Mouse (Mus musculus) urinary bladder, postnatal 10 days (tissue): ENCODE measurements at regions not wholly inside any gene's neighbourhood (a gene's known extent, or its start where the extent isn't known, plus 50 kb on each side); places are given as distances from the start of the nearest gene placed in this dataset.

Experiments
- DNase-seq: peaks from one replicate; pipeline ENCODE4 v3.0.0; 2022; ENCODE audit warnings: low spot score

DNA sequence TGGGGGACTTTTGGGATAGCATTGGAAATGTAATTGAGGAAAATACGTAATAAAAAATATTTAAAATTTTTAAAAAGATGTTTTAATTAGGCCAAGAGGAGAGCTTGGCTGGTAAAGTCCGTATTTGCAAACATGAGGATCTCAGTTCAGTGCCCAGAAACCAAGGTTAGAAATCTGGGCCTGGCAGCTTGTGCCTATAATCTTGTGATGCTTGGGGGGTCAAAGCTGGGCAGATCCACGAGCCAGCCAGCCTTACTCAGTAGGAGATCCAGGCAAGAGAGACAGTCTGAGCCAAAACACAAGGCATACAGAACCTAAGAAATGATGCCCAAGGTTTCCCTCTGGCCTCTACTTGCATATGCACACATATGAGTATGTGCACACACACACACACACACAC, 54.1 kb upstream of the Cxadr start:
- DNase-seq: no peak

DNA sequence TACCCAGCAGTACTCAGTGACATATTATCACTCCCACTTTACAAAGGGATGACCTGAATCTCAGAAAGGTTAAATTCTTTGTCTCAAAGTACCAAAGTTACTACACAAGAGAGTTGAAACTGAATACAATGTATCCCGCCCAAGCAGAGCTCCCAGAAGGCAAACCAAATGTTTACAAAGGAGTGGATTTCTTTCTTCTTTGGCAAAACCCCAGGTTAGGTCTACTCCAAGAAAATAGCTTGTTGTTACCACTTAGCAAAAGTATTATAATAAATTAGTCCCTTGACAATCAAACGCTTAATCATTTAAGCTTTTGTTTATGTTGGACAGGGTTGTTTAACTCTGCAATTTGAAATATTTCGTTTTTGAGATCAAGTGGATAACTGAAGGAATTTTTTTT, 58.6 kb upstream of the Cxadr start:
- DNase-seq: no peak

DNA sequence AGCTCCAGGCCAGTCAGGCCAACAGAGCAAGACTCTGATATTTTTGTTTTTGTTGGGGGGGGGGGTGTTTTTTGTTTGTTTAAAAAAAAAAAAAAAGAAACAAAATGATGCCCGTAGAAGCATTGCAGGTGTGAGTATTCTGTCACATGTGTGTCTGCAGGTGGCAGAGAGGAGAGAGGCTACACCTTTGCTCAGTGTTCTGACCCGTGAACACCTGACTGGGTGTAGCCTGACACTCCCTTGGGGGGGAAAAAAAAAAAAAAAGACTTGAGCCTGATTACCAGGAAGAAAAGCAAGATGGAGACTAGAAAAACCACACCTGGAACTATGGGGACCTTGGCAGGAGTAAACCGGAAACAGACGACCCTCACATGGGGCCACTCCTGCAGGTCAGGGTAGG, 61.1 kb upstream of the Cxadr start:
- DNase-seq: no peak

DNA sequence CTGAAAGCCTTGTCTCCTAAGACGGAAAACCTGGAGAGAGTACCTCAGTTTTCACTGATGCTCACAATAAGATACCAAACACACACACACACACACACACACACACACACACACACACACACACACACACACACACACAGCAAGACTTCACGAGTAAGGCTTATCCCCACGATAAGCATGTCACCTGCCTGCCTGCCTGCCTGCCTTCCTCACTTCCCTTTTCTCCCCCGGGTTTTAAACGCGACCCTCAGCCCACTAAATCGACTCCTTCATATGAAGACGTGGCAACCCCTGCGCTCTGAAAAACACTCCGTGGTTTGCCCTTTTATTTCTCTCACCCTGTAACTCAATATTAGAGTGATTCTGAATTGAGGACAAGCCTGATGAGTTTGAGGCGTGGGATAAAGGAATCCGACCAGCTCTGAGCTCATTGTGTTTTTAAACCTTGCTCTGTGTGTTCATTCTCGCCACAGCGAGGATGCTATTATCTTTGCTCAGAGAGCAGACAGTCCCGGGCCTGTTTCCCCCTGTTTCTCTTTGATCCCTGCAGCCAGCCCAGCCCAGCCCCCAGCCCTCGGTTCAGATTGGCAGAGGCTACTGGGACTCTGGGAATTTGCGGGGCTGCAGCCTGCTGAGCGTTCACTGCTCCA, 63.1 kb upstream of the Cxadr start:
- DNase-seq: no peak

DNA sequence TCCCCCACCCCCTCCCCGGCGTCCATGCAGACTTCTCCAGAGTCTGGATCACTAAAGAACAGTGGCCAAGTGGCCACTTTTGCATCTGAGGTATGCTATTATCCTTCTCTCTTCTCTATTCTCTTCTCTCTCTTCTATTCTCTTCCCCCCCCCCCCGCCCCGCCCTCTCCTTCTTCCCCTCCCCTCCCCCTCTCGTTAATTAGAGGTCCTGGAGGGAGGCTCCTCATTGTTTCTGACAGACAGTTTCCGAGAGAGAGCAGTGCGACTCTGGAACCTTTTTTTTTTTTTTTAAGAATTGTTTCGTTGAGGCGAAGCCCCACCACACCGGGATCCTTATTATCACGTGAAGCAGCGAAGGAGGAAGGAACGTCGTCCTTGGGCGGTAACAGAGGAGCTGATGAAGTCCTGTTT, 63.6 kb upstream of the Cxadr start:
- DNase-seq: no peak

DNA sequence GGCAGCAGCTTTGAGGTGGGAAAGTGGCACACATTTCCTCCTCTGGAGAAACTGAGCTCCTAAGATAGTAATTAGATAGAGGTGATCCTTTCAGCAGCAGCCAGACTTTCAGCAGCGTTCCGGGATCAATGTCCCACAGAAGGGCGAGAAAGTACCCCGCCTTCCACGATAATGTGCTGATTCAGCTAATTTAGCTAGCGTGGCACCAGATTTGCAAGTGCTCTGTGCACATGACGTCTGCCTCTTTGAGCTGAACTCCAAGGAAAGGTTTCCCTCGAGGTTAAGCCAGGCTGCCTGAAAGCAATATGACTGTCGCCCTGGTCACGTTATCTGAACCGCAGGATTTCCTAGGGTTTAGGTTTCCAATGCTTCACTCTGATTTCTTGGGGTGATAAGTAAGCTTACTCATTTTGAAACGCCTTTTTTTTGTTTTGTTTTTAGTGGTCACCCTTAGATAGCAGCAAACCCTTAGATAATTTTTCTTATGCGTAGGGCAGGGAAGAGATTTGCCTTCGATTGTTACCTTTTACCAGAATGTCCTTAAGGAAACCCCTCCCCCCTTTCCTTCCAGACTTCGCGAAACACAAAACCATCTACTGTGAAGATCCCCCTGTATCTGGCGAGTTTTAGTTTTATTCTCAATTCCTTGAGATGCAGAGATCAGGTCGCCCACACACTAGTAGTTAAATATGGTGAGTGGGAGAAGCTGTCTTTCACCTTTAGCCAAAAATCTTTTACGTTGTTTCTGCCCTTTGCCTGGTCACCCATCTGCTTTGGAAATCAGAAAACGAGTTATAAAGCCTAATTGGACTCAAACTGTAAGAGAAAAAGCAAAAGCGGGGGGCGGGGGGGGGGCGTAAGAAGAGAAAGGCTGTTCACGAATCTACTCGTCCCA, 64.3 kb upstream of the Cxadr start:
- DNase-seq: no peak

DNA sequence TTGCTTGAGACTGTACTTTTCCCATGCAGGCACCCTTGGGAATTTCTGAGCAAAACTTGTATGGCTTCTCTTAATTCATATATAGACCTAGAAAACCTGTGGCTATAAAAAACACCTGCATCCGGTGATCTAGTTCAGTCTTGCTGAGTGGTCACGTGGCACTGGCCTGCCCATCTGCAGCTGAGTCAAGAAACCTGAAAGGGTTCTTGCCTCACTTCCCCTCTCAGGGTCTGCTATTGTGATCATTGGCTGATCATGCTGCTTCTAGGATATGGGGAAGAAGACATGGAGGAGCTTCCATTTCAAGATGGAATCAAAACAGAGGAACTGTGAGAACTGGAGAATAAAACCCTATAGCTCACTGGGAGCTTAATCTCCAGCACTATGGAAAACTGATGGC, 69.1 kb upstream of the Cxadr start:
- no peak for DNase-seq

DNA sequence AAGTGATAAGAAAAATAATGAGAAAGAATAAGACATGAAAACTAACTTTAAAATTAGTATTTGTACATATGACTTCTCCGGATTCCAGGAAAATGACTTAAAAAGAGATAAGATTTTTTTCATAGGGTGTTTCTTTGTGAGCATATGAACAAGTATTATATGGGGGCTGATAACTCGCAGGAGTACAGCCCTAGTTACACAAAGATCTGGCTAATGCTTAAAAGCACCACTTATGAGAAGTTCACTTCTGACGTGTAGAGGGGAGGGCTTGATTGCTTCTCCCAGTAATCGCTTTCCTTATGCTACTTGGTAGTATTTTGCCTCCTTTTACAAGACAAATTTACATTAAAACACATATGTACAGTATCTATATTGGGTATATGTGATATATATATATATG, 72.3 kb upstream of the Cxadr start:
- DNase-seq: no peak

DNA sequence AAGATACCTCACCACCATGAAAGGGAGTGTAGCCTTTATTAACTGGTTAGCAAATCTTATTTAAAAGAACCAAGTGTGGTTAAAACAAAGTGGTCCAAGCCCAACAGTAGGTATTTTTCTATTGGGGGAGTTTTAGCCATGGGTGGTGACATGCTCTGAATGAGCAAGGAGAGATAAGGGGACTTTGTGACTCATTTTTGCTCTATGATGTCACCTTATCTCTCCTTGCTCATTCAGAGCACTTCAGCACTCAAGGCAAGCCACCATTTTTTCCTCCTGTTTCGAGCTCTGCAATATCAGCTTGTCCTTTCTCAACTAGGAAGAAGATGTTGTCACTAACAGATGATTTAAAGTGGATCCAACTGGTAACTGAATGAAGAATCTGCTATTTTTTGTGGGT, 78.9 kb upstream of the Cxadr start:
- no peak for DNase-seq

DNA sequence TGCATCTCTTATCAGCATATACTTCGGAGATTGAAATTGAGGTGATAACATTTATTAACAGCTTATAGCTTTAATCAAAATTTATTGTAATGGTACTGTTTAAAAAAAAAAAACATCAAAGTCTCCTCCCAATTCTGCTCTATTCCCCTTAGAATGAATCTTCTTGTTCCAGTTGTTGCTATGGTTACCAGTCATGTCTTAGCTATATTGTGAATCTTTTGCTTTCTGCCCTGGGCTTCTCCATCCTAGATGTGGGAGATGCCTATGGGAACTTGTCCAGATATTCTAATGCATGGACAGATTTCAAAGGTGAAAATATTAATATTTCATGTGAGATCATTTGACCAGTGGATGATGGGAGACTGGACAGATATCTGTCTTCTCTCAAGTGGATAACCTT, 79.5 kb upstream of the Cxadr start:
- DNase-seq: no peak

DNA sequence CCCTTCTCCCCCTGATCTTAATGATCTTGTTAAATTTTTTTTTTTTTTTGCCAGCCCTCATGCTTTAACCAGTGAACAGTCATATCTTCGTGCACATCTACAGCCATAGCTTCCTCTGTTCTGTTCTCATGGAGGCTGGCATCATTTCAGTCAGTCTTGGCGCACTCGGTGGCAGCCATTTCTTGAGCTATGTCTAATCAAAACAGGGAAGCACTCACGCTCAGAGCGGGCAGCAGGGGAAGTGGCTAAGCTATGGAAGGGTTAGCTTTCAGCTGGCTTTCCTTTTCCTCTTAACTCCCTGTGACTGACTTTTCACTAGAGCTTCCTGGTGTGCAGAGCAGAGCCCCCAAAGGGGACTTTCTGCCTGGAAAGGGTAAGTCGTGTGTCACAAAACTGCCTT, 83.7 kb upstream of the Cxadr start:
- DNase-seq: no peak

DNA sequence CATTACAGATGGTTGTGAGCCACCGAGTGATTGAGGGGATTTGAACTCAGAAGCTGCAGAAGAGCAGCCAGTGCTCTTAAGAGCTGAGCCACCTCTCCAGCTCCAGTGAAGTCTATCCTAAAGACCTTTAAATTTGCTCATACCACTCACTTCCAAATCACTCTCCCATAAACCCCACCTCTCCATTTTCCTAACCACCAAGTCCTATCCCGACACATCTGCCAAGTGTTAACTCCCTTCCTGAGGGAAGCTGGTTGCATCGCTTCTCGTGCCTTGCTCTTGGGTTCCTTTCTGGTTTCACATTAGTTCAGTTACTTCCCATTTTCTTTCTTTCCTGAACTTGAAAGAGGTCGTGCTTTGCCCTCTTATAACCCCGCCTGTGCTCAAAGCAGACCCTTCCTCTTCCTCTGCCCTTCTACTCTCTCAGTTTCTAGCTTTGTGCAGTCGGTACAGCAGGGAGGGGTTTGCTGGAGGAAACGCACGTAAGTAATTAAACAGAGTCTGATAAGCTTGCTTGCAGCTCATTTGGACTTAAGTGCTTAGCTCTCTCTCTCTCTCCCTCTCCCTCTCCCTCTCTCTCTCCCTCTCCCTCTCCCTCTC, 84.4 kb upstream of the Cxadr start:
- DNase-seq: no peak

DNA sequence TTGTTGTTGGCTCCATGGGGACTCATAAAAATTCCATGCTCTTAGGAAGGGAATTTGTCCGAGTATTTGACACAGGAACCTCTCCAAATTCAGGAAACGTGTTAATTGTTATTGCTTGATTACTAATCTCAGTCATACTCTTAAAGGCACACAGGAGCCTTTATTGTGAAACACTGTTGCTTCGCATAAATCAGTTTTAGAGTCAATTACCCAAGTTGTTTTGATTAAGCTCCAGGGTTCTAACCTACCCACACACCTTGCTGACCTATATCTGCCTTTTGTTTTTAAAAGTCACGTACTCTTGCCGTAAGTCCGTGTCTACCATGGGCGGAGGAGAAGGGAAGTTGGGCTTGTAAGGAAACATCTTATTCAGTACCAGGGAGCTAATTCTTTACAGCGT, 89.6 kb upstream of the Cxadr start:
- DNase-seq: no peak

DNA sequence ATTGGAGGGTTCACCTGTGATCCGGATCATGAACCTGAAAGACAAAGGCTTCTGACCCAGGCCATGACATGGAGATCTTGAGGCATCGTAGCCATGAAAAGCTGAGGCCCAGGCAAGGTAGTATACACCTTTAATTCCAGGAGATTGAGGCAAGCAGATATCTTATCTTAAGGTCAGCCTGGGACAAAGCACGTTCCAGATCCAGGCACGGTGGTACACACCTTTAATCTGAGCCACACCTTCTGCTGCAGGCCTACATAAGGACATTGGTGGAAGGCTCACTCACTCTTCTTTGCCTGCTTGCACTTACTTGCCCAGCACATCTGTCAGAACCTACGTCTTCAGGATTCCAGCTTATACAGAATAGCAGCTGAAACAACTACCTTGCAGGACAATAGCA, 93.0 kb upstream of the Cxadr start:
- no peak for DNase-seq

DNA sequence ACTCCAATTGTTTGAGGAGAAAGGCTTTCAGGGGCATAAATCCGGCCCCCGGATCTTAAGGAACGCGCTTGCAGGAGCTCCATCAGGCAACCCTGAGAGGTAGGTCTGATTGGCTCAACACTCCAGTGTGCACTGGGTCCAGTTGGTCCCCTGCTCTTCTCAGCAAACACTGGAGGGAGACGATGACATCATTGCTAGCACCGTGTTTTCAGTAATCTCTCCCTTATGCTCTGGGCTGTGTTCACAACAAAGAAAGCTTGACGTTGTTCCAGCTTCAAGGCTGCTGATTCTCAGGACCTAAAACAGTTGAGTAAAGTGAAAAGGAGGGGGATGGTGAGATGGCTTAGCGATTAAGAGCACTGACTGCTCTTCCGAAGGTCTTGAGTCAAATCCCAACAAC, 97.0 kb upstream of the Cxadr start:
- no peak for DNase-seq

DNA sequence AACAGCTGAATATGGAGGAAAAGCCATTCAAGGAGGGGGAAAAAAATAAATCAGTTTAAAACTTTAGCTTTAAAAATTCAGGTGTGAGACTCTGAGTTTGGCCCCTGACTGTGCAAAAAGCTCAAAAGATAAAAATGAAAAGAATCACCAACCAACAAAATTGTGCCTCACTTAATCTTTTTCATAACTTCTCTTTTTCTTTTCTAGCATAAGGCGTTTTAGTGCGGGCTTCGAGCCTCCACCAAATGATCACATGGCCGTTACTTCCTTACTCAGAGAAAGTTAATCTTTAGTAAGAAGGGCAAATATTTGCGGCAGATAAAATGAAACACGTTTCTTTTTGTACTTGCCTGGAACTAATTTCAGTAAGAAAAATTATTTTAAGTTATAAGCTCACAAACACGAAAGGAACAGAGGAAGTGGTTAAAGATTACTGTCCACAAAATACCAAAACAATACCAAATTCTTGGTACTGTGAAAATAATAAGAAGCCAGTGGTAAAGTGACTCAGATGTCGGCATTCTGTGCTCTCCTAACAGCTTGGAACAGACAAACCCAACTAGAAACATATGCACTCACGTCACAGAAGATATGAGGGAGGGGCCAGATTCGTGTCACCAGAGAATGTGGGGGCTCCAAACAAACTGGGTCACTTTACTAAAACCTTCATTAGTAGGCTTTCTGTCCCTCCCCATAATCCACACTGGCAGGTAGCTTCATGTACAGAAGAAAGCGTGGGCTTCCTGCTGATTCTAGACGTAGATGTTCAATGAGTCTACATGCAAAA, 101.1 kb upstream of the Cxadr start:
- no peak for DNase-seq

DNA sequence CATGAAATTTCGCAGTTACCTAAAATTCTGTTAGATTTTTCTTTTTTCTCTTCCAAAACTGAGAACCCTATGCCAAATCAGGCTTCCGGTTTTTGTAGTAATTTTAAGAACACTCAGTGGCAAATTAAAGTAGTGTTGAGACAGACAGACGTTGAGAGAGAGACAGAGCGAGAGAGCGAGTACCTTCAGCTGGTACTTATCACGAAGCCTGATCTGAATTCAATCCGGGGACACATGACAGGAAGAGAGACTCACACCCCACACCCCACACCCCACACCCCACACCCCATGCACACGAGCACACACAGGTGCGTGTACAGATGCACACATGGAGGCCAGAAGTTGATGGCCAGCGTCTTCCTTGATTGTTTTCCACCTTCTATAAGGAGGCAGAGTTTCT, 102.0 kb upstream of the Cxadr start:
- no peak for DNase-seq

DNA sequence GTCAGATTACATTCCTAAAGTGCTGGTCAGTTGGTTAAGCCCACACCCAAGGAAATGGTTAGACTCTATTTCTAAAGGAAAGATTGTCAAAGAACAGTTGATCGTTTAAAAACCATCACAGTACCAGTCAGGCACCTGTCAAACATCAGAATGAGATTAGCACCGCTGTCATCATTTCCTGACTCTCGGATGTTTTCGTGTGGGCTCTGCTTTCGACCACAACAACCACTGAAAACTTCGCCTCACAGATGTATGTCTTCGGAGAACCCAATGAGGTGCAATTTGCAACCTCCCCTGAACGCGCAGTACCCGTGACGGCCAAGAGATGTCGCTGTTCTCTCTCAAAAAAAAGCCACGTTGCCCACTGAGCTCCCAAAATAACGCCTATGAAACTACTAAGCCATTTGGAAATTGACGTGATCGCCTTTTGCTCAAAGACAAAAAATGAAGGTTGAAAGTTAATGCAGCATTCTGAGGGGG, 102.6 kb upstream of the Cxadr start:
- peak; percentile 27 for DNase-seq

DNA sequence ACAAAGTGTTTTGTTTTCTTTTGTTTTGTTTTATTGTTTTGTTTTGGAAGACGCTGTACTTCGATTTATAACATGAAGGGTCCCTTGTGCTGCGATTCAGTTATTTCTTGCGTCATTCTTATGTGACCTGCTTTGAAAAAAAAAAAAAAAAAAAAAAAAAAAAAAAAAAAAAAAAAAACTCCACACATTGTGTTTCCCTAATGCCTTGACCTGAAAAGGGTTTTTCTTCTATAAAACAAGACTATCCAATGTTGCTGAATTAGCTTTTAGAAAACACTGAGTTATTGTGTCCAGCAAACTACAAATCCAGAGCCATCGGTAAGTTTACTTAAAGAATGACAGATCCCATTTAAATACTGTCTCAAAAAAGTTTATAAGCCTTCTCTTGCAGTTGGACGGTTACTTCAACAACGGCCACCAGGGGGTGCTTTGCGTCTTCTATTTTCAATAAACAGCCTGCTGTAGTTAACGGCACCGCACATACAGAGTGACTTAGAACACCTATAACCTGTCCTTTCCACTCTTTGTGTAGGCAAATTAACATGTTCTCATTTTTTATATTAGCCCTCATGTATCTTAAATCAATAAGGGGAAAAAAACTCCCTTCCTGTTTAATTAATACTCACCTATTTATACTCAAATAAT, 103.9 kb upstream of the Cxadr start:
- DNase-seq: peak; percentile 41

DNA sequence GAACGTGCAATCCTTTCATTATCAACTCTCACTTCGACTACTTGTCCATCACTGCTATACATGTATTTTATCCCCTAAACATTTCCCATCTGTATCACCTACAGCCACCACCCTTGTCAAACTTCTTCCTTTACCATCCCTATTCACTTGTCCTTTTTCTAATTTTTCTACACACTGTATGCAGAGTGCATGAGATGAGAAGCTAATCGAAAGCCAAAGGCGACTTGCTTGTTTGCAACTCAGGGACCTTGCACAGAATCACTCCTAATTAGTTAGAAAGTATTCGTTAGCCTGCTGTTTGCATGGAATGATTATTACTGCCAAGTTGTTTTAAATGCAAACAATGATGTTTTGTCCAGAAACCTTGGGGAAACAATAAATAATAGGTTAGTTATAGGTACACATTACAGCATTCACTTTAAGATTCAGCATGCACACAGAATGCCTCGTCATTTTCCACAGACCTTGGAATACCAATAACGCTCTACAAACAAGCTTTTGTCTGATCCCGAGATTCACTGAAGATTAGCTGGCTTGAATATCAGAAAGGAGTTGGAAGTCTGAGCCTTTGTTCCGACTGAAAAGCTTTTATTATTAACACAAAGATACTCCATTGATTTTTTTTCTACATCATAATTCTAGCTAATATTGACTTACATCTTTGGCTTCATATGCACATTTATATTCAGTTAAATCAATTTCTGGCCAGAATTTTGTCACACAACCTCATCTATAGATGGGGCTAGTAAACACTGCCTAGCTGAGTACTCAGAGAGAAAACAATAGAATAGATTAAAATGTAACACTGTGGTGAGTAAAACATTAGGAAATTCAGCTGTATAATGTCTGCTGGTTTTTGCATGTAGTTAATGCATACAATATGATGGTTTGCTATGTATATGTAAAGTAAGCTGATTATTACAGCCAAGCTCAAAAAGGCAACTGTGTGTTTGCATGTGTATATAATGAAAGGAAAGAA, 130.4 kb upstream of the Cxadr start:
- no peak for DNase-seq

DNA sequence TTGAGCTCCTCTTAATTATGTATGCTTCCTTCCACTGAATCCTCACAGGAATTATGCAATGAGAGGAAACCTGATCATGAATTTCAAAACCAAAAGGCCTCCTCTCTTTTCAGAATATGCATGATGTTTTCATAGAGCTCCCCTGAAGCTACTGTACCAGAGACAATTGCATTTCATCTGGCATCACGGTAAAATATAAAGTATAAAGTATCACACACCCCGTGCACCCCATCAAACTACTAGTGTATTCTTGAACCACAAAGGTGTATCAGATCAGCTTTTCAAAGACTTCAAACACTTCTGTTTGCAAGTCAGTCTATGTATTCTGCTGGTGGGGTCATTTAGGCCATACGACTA, 144.4 kb upstream of the Cxadr start:
- DNase-seq: no peak
